Mouse (Mus musculus) liver, adult 2 months (tissue): ENCODE data around the gene Gm38655.

ENCODE experiments used
- CTCF ChIP-seq: fragments of 200-500 bp; IDR thresholded peaks from 2 replicates; pipeline ENCODE4 v1.5.1; 2011; ENCODE audit warnings: low read depth, low read length, control low read depth
- POLR2A ChIP-seq: fragments of 200-500 bp; IDR thresholded peaks from 2 replicates; pipeline ENCODE4 v1.6.1; 2011; ENCODE audit warnings: low read length, control low read depth; ENCODE audit not compliant: insufficient read depth; ENCODE audit errors: extremely low read depth

DNA sequence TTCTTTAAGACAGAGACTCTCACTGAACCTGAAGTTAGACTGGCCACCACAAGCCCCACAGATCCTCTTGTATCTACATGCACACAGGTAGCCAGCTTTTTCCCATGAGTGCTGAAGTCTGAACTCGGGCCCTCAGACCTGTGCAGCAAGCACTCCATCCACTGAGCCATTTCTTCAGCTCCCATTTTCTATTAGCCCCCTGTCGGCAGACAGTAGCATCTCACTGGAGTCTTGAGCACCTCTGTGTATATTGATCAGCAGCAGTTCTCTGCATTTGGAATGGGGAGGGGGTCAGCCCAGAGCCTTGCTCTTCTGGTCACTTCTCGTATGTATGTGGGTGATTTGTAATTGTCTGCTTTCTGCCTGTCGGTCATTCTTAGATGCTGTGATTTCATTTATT lies 35.3 kb downstream of the Gm38655 start:
- TF ChIP-seq CTCF (peak; percentile 14; the same call in 1 of the 2 replicates), POLR2A (no peak)
